Mouse (Mus musculus) stomach, postnatal 0 days (tissue): ENCODE results near the gene Trmt44. TPM values are rescaled to one million over a fixed set of nuclear protein-coding genes. Genes with fewer than 3 reads are reported as not detected.
A peak's percentile ranks its signal among the peaks of the same experiment; 100 is the strongest.

Source experiments
- ATAC-seq: fragments of 200-750 bp; cut with Nextera tagmentation; 2 replicates; pipeline ENCODE4 v1.8.0; 2017; ENCODE audit not compliant: low FRiP score, low TSS enrichment
- DNase-seq: peaks from one replicate; pipeline ENCODE4 v3.0.0-alpha.2; 2016; ENCODE audit warnings: low spot score
- H3K27ac ChIP-seq: fragments of 300-500 bp; sonication (generic); replicated peaks from 2 replicates; pipeline ENCODE4 v1.5.1; 2014; ENCODE audit warnings: mild to moderate bottlenecking, control low read depth
- H3K27me3 ChIP-seq: fragments of 300-500 bp; sonication (generic); 2 replicates; pipeline ENCODE4 v1.6.1; 2014; ENCODE audit warnings: low read length; ENCODE audit not compliant: control insufficient read depth, insufficient read depth
- H3K36me3 ChIP-seq: fragments of 300-500 bp; sonication (generic); 2 replicates; pipeline ENCODE4 v1.6.1; 2014; ENCODE audit warnings: low read length, mixed read lengths; ENCODE audit not compliant: control insufficient read depth, insufficient read depth
- H3K4me1 ChIP-seq: fragments of 300-500 bp; sonication (generic); replicated peaks from 2 replicates; pipeline ENCODE4 v1.6.1; 2014; ENCODE audit warnings: antibody characterized with exemption; ENCODE audit not compliant: control insufficient read depth, insufficient read depth
- H3K4me2 ChIP-seq: fragments of 300-500 bp; sonication (generic); replicated peaks from 2 replicates; pipeline ENCODE4 v1.6.1; 2014; ENCODE audit warnings: low read depth, mild to moderate bottlenecking, control low read depth, moderate library complexity
- H3K4me3 ChIP-seq: fragments of 300-500 bp; sonication (generic); 2 replicates; pipeline ENCODE4 v1.5.1; 2014; ENCODE audit warnings: low read depth, low read length, control low read depth
- H3K9ac ChIP-seq: fragments of 300-500 bp; sonication (generic); 2 replicates; pipeline ENCODE4 v1.6.1; 2014; ENCODE audit warnings: mild to moderate bottlenecking, low read length, control low read depth, mixed read lengths
- H3K9me3 ChIP-seq: fragments of 300-500 bp; sonication (generic); 2 replicates; pipeline ENCODE4 v1.6.1; 2016; ENCODE audit warnings: low read length; ENCODE audit not compliant: control insufficient read depth
- CTCF ChIP-seq: IDR thresholded peaks from 2 replicates; pipeline ENCODE4 v1.5.1; 2016; ENCODE audit warnings: antibody characterized with exemption, low read depth, mild to moderate bottlenecking, moderate library complexity
- EP300 ChIP-seq: optimal IDR thresholded peaks from 2 replicates; pipeline ENCODE3; 2016; ENCODE audit warnings: antibody characterized with exemption
- WGBS: fragments of 180-500 bp; shearing (Covaris S2); extraction: QIAGEN DNeasy Blood & Tissue Kit; methylation state at CpG from one replicate; pipeline ENCODE4 v1.1.7; 2014; 5-methylcytosine and 5-hydroxymethylcytosine counted together
- polyA plus RNA-seq: library from polyadenylated mRNA; unstranded; fragments of >200 nt; fragmentation: Nextera tagmentation; extraction: Ambion mirVana; gene quantifications from 2 replicates; pipeline ENCODE4 v1.2.1, GENCODE M21; 2015

Trmt44 gene
- polyA plus RNA-seq, 1 experiment from 2014 or later = 3.2 TPM

DNA sequence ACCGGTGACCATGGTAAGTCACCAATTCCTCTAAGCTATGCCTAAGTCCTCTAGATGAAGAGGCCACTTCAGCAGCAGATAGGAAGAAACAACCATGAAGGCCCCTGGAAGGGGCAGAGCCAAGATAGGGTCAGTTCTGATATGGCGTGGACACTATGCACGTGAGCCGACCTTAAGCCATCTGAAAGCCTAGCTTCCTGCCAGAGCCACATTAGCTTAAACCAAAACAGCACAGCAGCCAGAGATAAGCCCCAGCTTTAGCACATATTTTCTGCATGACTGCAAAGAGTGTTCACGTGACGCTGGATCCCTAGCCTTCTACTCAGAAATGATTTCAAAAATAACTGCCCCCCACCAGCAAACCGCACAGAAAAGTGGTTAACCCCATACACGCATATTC, 15.4 kb downstream of the Trmt44 start:
- WGBS = 69% methylated on average over 8 of the region's 8 CpGs
- TF ChIP-seq EP300 = no peak
- TF ChIP-seq CTCF = no peak
- Histone ChIP-seq H3K4me2 (no peak overlapping the region), H3K36me3 (peaks cover 22% of the 10 kb centered on the region), H3K27ac (no peak overlapping the region), H3K4me3 (no peak overlapping the region), H3K27me3 (no peaks in the 10 kb centered on the region), H3K9ac (no peak overlapping the region), H3K9me3 (no peaks in the 10 kb centered on the region), H3K4me1 (no peaks in the 10 kb centered on the region)
- DNase-seq (no peak), ATAC-seq (no peak)

DNA sequence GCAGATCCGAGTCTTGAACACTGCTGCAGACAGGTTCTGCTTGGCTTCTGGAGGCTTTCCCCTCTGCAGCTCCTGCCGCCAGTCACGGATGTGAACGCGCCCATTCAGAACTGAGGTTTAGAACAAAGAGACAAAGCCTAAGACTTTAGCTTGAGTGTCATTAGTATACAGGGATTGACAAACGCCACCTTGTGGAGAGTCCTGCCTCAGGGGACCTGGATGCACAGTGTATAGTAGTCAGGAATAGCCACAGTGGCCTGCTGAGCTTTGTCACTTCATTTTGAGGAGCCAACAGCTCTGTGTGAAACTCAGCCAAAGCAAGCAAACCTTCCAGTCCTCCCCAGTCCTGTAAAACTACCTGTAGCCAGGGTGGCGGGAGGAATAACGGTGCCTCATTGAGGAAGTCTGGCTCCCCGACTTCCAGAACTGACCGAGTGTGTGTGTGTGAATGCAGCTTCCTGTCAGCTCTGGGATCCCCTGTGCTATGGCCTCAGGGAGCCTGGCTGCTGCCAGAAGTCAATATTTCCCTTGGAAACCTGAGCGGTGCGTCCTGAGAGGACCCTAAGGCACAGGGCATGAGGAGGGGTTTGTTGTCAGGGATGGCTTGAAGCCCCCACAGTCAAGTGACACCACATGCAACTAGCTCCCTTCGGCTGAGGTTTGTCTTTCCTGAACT, 16.8 kb downstream of the Trmt44 start:
- DNase-seq (no peak), ATAC-seq (no peak)
- Histone ChIP-seq H3K4me3 (no peak overlapping the region), H3K9me3 (no peaks in the 10 kb centered on the region), H3K27ac (no peak overlapping the region), H3K27me3 (no peaks in the 10 kb centered on the region), H3K4me1 (no peaks in the 10 kb centered on the region), H3K4me2 (no peak overlapping the region), H3K36me3 (peaks cover 13% of the 10 kb centered on the region), H3K9ac (no peak overlapping the region)
- 78% methylated on average over 13 of the region's 13 CpGs for WGBS
- peak; percentile 66 for TF ChIP-seq CTCF
- no peak for TF ChIP-seq EP300

DNA sequence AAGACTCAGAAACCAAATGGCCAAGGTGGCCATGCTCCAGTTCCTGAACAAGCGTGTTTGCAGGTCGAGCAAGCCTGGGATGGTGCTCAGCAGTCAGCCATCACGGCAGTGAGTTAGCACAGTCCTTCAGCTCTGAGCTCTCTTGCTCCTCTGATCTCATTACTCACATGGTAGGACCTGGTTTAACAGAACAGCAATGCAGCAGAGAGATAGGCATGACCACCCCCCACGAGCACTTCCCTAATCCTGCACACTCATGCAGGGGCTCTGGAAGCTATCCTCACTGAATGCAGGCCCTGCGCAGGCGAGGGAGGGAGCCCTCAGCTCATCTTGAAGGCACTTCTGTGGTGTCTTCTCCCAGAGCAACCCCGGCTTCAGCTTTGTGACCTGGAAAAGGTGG, 18.5 kb downstream of the Trmt44 start:
- Histone ChIP-seq H3K4me2 (no peak overlapping the region), H3K9ac (no peak overlapping the region), H3K27ac (no peak overlapping the region), H3K4me1 (0 out of 2 replicates have a peak, but pooled peaks cover 5% of the 10 kb centered on the region), H3K4me3 (no peak overlapping the region), H3K27me3 (no peaks in the 10 kb centered on the region), H3K9me3 (no peaks in the 10 kb centered on the region), H3K36me3 (peaks cover 8% of the 10 kb centered on the region; the same call in 1 of the 2 replicates)
- DNase-seq (no peak), ATAC-seq (no peak)
- TF ChIP-seq EP300 (no peak), CTCF (no peak)
- 89% methylated on average over 7 of the region's 7 CpGs for WGBS

DNA sequence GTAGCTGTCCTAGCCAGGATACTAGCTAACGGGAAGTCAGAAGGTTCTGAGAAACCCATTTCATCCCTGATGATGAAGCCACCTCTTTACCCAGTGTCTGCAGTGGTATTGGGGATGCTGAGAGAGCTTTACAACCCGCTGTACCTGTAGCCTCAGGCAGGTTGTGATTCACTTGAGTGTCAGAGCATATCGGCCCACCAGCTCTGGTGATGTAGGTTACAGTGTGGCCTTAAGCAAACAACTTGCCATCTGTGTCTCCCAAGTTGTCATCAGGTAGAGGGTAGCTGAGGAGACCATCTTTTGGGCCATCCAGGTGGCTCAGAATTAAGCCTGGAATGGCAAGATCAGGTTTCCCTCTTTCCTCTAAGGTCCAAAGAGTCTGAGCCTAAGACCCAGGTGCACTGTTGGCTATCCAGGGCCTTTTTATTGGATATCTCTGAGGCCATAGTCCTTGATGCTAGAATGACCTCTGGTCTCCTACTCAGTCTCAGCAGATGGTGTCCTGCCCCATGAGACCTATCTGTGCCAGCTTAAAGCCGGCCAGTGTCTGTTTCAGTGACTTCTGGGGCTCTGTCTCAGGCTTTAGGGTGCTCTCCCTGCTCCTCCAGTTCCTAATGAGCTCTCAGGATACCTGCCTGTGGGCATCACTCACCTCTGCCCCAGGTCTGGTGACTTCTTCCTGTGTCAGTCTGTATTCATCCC, 21.9 kb downstream of the Trmt44 start:
- no peak overlapping the region for H3K4me2 ChIP-seq
- no peaks in the 10 kb centered on the region for H3K27me3 ChIP-seq
- 0 out of 2 replicates have a peak, but pooled peaks cover 5% of the 10 kb centered on the region for H3K4me1 ChIP-seq
- ATAC-seq (no peak), DNase-seq (no peak)
- H3K9ac ChIP-seq = no peak overlapping the region
- no peaks in the 10 kb centered on the region for H3K9me3 ChIP-seq
- TF ChIP-seq EP300 (no peak), CTCF (no peak)
- no peak overlapping the region for H3K4me3 ChIP-seq
- peaks cover 6% of the 10 kb centered on the region; the same call in 1 of the 2 replicates for H3K36me3 ChIP-seq
- WGBS = 87% methylated on average over 4 of the region's 4 CpGs
- H3K27ac ChIP-seq = no peak overlapping the region

DNA sequence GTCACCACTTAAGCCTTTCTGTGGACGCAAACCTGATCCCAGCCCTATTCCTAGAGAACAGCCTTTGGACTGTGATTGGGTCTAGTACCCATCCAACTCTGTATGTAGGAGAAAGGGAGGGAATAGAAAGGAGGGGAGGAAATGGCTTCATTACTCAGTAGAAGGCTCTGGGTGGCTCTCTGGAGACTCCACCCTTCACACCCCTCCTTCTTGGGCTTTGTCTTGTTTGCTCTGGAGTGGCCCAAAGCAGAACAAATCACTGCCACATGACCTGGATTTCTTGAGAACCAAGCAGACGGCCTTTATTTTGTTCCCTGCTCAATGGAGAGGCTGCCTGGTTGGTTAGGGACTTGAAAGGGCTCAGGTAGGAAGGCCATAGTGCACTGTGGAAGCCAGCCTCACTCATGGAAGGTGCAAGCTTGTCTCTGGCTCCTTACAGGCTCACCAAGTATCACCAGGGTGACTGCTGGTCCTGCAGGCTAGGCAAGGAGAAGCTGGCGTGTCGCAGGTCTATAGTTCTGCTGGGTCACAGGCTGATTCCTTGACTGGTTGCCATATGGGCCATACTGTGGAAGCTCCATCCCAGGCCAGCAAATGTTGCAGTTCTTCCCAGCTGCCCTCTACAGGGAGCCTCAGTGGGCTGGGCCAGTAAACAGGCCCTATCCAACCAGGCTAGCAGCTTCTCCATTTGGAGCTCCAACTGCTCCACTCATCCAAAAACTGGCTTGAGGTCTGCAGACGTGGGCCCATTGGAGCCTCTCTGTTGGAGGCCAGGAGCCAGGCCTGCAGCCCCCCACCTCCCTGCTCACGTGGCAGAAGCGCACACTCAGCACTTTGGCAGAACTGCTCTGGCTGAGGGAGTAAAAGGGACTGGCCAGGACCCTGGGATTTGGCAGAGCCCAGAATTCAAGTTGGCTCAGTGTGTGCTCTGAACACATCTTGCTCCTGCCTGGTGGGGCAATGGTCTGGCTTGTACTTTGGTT, 22.7 kb downstream of the Trmt44 start:
- Histone ChIP-seq H3K9ac (no peak overlapping the region), H3K27me3 (no peaks in the 10 kb centered on the region), H3K36me3 (no peaks in the 10 kb centered on the region), H3K4me3 (no peak overlapping the region), H3K4me1 (0 out of 2 replicates have a peak, but pooled peaks cover 5% of the 10 kb centered on the region), H3K9me3 (no peaks in the 10 kb centered on the region), H3K27ac (peak overlapping the region; percentile 76), H3K4me2 (no peak overlapping the region)
- WGBS = 30% methylated on average over 7 of the region's 7 CpGs
- DNase-seq = peak; percentile 63
- peak; percentile 95 for ATAC-seq
- TF ChIP-seq CTCF (no peak), EP300 (no peak)
